Mouse (Mus musculus) hematopoietic multipotent progenitor cell, adult 10-12 weeks (in vitro differentiated cells): ENCODE measurements around the gene Rpp25l. TPM values are rescaled to one million over a fixed set of nuclear protein-coding genes. Genes with fewer than 3 reads are reported as not detected.

Experiments
- polyA plus RNA-seq: library from polyadenylated mRNA; stranded (reverse); fragments of >175 nt; gene quantifications from 2 replicates; pipeline ENCODE4 v1.2.3, GENCODE M21; 2012; ENCODE audit warnings: low replicate concordance

Rpp25l gene
- 55.1 and 56.5 TPM in 2 replicates for polyA plus RNA-seq

DNA sequence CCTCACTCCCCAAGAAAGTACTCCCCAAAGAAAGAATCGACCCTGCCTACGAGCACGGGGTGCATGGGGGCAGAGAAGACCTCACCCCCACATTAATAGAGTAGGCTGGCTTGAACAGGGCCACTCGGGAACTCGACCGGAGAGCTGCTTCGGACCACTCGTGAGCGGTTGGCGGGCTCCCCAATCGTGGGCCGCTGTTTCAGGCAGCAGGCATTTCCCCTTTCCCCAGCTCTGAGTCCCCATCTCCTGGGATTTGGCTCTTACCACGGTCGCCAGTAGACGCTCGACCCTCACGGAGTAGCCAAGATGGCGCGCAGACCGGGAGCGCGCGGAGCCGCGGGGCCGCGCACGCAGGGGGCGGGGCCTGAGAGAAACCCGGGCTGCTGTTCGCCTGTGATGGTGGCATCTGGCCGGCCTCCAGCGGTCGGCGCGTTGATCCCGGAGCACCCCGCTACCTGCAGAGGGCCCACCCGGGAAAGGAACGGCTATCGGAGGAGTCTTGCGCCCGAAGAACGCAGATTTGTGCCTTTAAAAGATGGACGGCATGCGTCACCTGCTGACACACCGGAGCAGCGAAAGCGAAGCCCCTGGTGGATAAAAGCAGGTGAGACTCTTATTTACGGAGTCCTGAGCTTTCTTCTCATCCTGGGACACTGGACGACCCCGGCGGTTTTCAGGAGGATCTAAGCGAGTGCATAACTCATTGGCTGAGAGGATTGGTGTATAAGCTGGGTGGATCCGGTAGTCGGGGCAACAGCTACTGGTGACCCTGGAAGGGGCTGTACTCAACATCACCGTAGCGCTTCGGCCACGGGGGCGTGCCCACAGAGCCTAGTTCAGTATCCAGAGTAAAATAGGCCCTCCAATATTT is at the start of gene Rpp25l:
Rpp25l (minus strand) TSS at position 338 of the 871 bp plus-strand sequence.

DNA sequence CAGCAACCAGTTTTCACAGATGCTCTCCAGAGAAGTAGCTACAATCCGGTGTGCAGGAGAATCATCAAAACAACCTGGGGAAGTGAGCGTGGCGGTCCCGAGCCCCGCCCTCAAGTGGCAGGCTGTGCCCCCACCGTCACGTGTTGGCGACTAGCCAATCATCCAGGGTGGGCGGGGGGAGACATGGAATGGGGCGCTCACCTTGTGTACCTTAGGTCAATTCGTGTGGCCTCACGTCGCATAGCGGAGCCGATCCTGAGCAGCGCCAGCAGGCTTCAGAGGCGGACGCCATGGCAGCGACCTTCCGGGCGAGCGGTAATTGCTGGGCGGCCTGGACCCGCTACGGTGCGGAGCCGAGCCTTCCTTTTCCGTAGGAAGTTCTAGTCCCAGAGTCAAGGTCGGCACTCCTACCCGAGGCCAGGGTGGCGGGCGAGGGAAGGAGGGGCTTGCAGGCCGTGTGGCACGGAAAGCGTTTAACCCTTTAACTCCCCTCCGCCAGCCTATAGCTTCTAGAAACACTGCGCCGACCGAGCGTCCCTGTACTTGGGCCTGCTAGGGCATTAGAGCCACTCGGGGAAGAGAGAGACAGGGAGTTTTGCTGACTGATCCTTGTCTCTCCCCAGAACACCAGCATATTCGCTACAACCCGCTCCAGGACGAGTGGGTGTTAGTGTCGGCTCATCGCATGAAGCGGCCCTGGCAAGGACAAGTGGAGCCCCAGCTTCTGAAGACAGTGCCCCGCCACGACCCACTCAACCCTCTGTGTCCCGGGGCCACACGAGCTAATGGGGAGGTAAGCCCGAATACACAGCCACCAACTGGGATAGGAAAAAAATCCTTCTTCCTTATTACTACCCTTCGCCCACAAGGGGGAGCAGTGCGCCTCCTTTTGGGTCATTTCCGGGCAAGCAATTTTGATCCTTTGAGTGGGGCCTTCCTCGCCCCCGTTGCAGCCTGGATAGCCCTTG is 42.3 kb upstream of the Rpp25l start, which contains the start of gene Sigmar1:
Sigmar1 (minus strand) TSS at position 820 of the 968 bp plus-strand sequence.

DNA sequence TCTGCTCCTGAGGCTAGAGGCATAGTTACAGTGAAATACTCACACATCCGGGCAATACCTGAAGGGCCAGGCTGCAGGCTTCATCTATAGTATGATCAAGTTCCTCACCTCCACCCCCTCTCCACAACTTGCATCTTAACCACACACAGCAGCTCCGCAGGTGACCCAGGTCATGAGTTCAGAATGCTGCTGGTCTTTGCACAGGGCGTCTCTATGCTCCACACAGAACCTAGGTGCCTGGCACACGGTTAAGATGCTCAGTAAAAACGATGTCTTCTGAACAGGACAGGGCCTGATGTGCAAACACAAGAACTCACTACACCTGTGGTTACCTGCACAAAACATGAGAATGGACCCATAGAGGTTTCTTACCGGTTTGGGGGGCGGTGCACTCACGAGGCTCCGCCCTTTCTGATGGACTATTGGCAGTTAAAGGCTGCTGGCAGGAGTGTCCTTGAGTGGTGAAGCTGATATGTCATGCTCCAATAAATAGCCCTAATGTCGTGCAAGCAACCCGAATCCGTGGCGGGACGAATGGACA is 41.5 kb upstream of the Rpp25l start, which contains the start of gene Galt:
Galt (plus strand) TSS at position 432 of the 541 bp plus-strand sequence.

GRCm38 (mm10) chr4:41731052-41731765 is 17.9 kb upstream of the Rpp25l start, which contains the start of gene Arid3c:
TSS of gene Arid3c (minus strand) at chr4:41731142.

DNA sequence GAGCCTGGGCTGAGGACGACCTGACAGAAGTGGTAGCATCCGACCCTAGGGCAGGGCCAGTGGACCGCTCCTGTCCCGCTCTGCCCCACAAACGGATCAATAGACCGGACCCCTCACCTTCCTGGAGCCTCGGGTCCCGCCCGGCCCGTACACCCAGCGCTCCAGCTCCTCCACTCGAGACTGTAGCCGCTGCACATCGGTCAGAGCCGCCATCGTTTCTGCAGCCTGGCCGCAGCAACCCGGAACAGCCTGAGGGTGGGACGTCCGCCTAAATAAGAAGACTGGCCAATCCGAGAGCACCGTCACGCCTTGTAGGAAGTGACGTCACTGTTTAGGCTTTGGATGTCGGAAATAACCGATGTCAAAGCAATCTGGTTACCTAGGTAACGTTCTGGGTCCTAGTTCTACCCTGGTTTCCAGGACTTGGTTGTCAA is 9.6 kb upstream of the Rpp25l start, which contains the start of gene Dctn3:
Dctn3 (minus strand) TSS at position 253 of the 434 bp plus-strand sequence.

GRCm38 (mm10) chr4:41699783-41700182 is 13.6 kb downstream of the Rpp25l start, which contains the start of gene Il11ra1:
TSS of gene Il11ra1 (plus strand) at chr4:41699989.

GRCm38 (mm10) chr4:41696930-41697841 is 16.1 kb downstream of the Rpp25l start, which contains the start of gene Cntfr:
TSS of gene Cntfr (minus strand) at chr4:41697089.

Other genes with a start within 250 kb of the Rpp25l start
- 0.55 and 1.8 TPM in 2 replicates for gene Kif24, start 248.6 kb downstream of the Rpp25l start, polyA plus RNA-seq
- gene Nudt2, start 248.4 kb downstream of the Rpp25l start, polyA plus RNA-seq, result 0.56 and 7.2 TPM in 2 replicates
- 0.12 TPM in 1 of 2 replicates, not detected in the other for gene AI464131, start 210.5 kb downstream of the Rpp25l start, polyA plus RNA-seq
- gene 1110017D15Rik, start 196.2 kb downstream of the Rpp25l start, polyA plus RNA-seq, result not detected in 2 replicates
- gene Fam219a, start 144.0 kb downstream of the Rpp25l start, polyA plus RNA-seq, result 13.1 and 48.1 TPM in 2 replicates
- not detected in 2 replicates for gene Dnaic1, start 143.8 kb downstream of the Rpp25l start, polyA plus RNA-seq
- 1.4 TPM in 2 replicates for gene Enho, start 73.2 kb downstream of the Rpp25l start, polyA plus RNA-seq
- 0.27 and 0.59 TPM in 2 replicates for gene Cntfr, start 16.4 kb downstream of the Rpp25l start, polyA plus RNA-seq
- 5.0 and 10.5 TPM in 2 replicates for gene Il11ra1, start 13.5 kb downstream of the Rpp25l start, polyA plus RNA-seq
- 83.5 and 170 TPM in 2 replicates for gene Dctn3, start 9.6 kb upstream of the Rpp25l start, polyA plus RNA-seq
- not detected in 2 replicates for gene Arid3c, start 17.6 kb upstream of the Rpp25l start, polyA plus RNA-seq
- 30.4 and 49.1 TPM in 2 replicates for gene Galt, start 41.7 kb upstream of the Rpp25l start, polyA plus RNA-seq
- 22.0 and 46.7 TPM in 2 replicates for gene Sigmar1, start 42.6 kb upstream of the Rpp25l start, polyA plus RNA-seq
- gene Ccl27a, start 60.7 kb upstream of the Rpp25l start, polyA plus RNA-seq, result not detected in 2 replicates
- gene Gm21541, start 190.1 kb upstream of the Rpp25l start, polyA plus RNA-seq, result not detected in 2 replicates
- gene Gm20878, start 228.0 kb upstream of the Rpp25l start, polyA plus RNA-seq, result 6.3 and 22.1 TPM in 2 replicates